Mouse (Mus musculus) E14TG2a.4 (cell line): ENCODE results near the gene Smurf2.

ENCODE experiments used
- H3K27me3 ChIP-seq: 2 replicates; pipeline ENCODE4 v1.6.1; 2014; ENCODE audit warnings: low read length, control low read depth; ENCODE audit not compliant: insufficient read depth
- H3K36me3 ChIP-seq: 2 replicates; pipeline ENCODE4 v1.6.1; 2014; ENCODE audit warnings: low read length, control low read depth; ENCODE audit not compliant: insufficient read depth
- H3K4me1 ChIP-seq: replicated peaks from 2 replicates; pipeline ENCODE4 v1.6.1; 2014; ENCODE audit warnings: low read depth, low read length, control low read depth
- H3K4me3 ChIP-seq: replicated peaks from 2 replicates; pipeline ENCODE4 v1.5.1; 2014; ENCODE audit warnings: mild to moderate bottlenecking, low read length
- H3K9me3 ChIP-seq: 2 replicates; pipeline ENCODE4 v1.6.1; 2014; ENCODE audit warnings: low read length, control low read depth
- CTCF ChIP-seq: conservative IDR thresholded peaks from 2 replicates; pipeline ENCODE4 v1.5.1; 2014; ENCODE audit warnings: low read length
- NANOG ChIP-seq: IDR thresholded peaks from 2 replicates; pipeline ENCODE4 v1.6.1; 2014; ENCODE audit warnings: borderline replicate concordance, low read length, mixed read lengths
- POU5F1 ChIP-seq: IDR thresholded peaks from 2 replicates; pipeline ENCODE4 v1.6.1; 2014; ENCODE audit warnings: low read length, borderline replicate concordance

Smurf2 gene

GRCm38 (mm10) chr11:106920551-106921379, at the start of gene Smurf2:
Gene Smurf2, minus strand, starts transcription at chr11:106920715.
- TF ChIP-seq NANOG (no peak), POU5F1 (no peak), CTCF (no peak)
- H3K36me3 ChIP-seq, result no peaks in the 10 kb centered on the region
- 0 out of 2 replicates have a peak, but pooled peaks cover 5% of the 10 kb centered on the region for H3K27me3 ChIP-seq
- H3K9me3 ChIP-seq, result no peaks in the 10 kb centered on the region
- peak within 1 kb of the TSS; percentile 89 for H3K4me3 ChIP-seq
- peaks cover 17% of the 10 kb centered on the region for H3K4me1 ChIP-seq

- Histone ChIP-seq H3K27me3 (no peaks in the 10 kb centered on the region), H3K4me3 (no peak overlapping the region), H3K4me1 (no peaks in the 10 kb centered on the region; the same call in 1 of the 2 replicates), H3K9me3 (peaks cover 3% of the 10 kb centered on the region), H3K36me3 (no peaks in the 10 kb centered on the region)
- TF ChIP-seq NANOG, result no peak
- no peak for TF ChIP-seq CTCF
- TF ChIP-seq POU5F1, result no peak
Observed at GRCm38 (mm10) chr11:106969798-106970197, 49.3 kb upstream of the Smurf2 start.

GRCm38 (mm10) chr11:106967630-106968029, 47.1 kb upstream of the Smurf2 start:
- H3K9me3 ChIP-seq, result peaks cover 3% of the 10 kb centered on the region
- H3K36me3 ChIP-seq, result no peaks in the 10 kb centered on the region
- no peaks in the 10 kb centered on the region for H3K27me3 ChIP-seq
- no peak overlapping the region for H3K4me3 ChIP-seq
- no peak for TF ChIP-seq CTCF
- TF ChIP-seq POU5F1, result no peak
- no peak for TF ChIP-seq NANOG
- no peaks in the 10 kb centered on the region; the same call in 1 of the 2 replicates for H3K4me1 ChIP-seq

- peaks cover 3% of the 10 kb centered on the region for H3K9me3 ChIP-seq
- H3K36me3 ChIP-seq, result no peaks in the 10 kb centered on the region
- H3K4me1 ChIP-seq, result peaks cover 13% of the 10 kb centered on the region
- H3K4me3 ChIP-seq, result no peak overlapping the region
- TF ChIP-seq POU5F1 (no peak), CTCF (peak; percentile 47)
- 0 out of 2 replicates have a peak, but pooled peaks cover under 1% of the 10 kb centered on the region for H3K27me3 ChIP-seq
Observed at GRCm38 (mm10) chr11:106965881-106966280, 45.4 kb upstream of the Smurf2 start.

- peaks cover 3% of the 10 kb centered on the region for H3K9me3 ChIP-seq
- H3K4me1 ChIP-seq, result peaks cover 30% of the 10 kb centered on the region
- H3K27me3 ChIP-seq, result 0 out of 2 replicates have a peak, but pooled peaks cover 4% of the 10 kb centered on the region
- TF ChIP-seq CTCF (no peak), NANOG (no peak), POU5F1 (no peak)
- no peak overlapping the region for H3K4me3 ChIP-seq
- no peaks in the 10 kb centered on the region for H3K36me3 ChIP-seq
Observed at GRCm38 (mm10) chr11:106962310-106962709, 41.8 kb upstream of the Smurf2 start.

GRCm38 (mm10) chr11:106961471-106962081, 41.1 kb upstream of the Smurf2 start:
- Histone ChIP-seq H3K4me1 (peaks cover 33% of the 10 kb centered on the region), H3K36me3 (no peaks in the 10 kb centered on the region), H3K27me3 (0 out of 2 replicates have a peak, but pooled peaks cover 4% of the 10 kb centered on the region), H3K9me3 (peaks cover 3% of the 10 kb centered on the region), H3K4me3 (no peak overlapping the region)
- TF ChIP-seq CTCF, result no peak
- TF ChIP-seq POU5F1, result no peak
- no peak for TF ChIP-seq NANOG

- Histone ChIP-seq H3K27me3 (peaks cover 15% of the 10 kb centered on the region), H3K4me3 (no peak overlapping the region), H3K36me3 (no peaks in the 10 kb centered on the region), H3K9me3 (no peaks in the 10 kb centered on the region), H3K4me1 (peaks cover 33% of the 10 kb centered on the region)
- no peak for TF ChIP-seq CTCF
- no peak for TF ChIP-seq POU5F1
- TF ChIP-seq NANOG, result no peak
Observed at GRCm38 (mm10) chr11:106959121-106959520, 38.6 kb upstream of the Smurf2 start.

GRCm38 (mm10) chr11:106958407-106959071, 38.0 kb upstream of the Smurf2 start:
- Histone ChIP-seq H3K4me1 (peaks cover 33% of the 10 kb centered on the region), H3K27me3 (peaks cover 15% of the 10 kb centered on the region), H3K36me3 (no peaks in the 10 kb centered on the region), H3K4me3 (no peak overlapping the region), H3K9me3 (no peaks in the 10 kb centered on the region)
- no peak for TF ChIP-seq POU5F1
- TF ChIP-seq NANOG, result no peak
- no peak for TF ChIP-seq CTCF
